Mouse (Mus musculus): ENCODE results near the gene Polg.
A peak's percentile ranks its signal among the peaks of the same experiment; 100 is the strongest.

Polg gene

DNA sequence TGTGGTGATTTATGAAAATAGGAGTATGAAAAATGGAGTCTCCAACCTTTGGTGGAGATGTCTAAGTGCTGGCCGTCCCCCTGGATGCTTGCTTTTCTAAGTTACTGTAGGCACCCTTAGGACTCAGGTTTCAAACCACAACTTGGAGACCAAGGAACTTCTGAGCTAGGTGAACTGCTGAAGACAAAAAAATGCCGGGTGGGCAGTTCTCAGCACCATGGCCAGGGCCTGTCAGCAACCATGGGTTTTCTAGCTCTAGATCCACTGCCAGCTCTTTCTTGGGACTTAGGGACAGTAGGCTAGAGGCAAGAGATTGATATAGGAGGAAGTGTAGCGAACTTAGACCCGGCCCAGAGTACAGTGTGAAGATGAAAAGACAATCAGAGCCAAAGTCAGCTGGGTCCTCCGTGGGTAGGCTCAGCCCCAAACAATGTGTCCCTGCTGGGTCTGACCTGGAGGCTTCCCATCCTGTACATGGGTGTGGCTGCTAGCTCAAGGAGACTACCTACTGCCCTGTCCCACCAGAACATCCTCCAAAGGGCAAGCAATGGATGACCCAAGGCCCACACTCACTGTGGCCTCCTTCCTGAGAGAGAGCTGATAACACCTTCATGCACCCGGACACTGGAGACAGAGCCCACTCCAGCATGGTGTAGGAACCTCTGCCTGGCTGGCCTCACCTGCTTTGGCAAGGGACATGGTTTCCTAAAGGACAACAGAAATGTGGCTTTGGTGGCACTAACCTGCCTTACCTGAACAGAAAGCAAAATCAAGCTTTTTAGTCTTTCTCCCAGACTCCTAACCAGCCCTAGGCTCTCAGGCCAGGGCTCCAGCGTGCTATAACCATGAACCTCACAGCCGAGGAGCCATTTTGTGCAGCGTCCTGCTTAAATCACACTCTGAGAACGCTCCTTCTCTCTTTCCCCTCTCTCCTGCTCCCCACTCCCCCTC is 36.3 kb upstream of the Polg start:
- DNase-seq (ENCODE audit: low read depth, low spot score), result no peak

DNA sequence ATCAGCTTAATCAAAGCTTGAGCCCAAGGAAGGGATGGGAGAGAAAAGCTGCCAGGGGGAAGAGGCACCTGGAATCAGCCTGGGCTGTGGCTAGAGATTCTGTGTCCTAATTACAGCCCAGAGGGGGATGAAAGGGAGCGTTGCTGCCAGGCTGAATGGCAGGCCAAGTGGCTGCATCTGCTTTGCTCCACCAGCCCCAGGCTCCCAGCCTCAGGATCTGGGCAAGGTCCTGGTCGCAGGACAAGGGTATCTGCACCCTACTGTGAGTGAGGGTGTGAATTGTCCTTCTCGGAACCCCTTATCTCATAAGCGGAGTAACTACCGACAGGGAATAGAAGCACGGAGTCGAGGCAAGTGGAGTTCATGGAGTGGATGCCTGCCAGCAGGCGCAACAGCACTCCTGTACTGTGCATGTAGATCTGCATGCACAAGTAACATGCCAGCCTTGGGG is 35.4 kb upstream of the Polg start:
- DNase-seq (ENCODE audit: low read depth, low spot score), result no peak

DNA sequence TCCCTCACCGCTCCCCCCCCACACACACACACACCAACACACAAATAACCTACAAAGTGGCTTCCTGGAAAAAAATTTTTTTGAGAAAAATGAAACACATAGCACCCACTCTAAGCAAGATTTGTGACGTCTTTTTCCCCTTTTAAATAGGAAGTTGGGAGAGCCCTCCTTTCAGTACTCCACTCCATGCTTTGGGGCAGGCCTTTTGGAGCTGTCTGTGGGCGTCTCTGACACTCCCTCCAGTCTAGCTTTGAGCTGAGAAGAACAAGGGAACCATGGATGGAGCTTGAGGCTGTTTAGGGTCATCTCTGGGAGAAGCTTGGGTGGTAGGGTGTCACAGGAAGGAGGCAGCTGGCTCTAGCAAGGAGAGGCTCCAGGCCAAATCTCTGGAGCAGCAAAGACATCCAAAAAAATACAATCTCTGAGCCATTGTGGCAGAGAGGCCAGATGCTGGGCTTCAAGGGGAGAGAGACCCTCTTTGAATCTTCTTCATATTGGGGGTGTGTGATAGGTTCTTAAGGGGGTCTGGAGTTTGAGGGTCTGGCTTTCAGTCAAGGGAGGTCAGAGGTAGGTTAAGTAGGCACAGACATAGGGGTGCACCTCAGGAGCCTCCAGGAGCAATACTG is 34.6 kb upstream of the Polg start:
- DNase-seq (ENCODE audit: low read depth, low spot score), result no peak

DNA sequence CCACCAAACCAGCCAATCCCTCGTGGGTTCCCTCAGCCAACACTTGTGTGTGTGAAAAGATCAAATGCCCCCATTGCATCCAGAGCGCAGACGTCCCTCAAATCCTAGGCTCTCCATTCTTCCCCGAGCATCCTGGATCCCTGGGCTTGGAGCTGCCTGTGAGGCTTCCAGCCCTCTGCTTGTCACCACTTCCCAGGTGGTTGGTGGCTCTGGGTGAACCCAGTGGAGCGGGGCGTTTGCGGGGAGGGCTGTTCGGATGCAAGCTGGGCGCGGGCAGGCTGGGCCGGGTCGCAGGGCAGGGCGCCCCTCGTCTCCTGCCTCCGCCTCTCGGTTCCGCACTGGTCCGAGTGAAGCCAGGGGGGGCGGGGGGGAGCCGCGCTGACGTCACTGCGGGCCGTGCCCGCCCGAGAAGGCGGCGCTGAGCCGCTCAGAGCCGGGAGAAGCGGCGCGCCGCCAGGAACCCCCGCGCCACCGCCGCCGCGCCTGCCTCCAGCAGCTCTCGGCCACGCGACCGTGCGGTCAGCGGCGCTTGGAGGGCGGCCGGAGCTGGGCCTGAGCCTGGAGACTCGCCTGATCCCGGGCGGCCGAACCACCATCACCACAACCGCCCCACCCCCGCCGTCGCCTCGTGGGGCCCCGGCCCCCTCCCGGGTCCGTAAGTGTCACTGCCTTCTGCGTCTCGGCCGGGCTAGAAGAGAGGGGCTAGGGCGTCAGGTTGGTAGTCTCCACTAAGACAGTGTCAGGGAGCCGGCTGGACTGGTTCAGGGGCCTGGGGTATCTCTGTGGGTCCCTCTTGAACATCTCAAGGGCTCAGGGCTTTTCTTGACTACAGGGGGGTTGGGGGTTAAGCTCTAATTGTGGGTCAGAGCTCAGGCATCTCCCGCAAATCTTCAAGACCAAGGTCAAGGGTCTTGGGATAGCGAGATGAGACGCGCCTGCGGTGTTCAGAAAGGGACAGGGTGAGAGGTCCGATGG is 33.7 kb upstream of the Polg start:
- DNase-seq (ENCODE audit: low read depth, low spot score), result no peak

DNA sequence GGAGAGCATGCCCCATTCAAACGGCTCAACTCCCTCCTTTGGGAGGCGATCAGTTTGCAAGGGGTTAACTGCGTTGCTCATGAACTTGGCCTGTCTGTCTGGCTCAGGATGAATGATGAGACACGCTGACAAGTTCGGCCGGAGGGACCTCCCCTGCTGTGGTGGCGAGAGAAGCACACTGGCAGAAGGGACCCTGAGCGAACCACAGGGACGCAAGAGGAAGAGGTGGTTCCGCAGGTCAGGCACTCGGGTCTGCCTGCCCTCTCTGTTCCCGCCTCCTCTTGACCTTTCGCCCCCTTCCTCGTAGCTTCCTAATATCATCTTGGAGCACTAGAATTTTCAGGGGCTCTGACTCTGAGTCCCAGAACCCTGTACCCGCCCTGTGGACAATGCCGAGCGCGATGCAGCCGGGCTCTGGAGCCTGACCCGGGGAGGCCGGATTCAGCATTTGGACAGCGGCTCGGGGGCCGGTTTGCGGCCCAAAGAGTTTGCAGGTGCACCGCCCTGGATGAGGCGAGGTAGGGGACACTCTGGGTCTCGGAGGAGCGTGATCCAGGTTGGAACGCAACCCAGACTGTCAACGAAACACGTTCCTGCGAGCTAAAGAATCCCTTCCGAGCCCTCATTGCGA is 32.9 kb upstream of the Polg start:
- DNase-seq (ENCODE audit: low read depth, low spot score), result no peak

DNA sequence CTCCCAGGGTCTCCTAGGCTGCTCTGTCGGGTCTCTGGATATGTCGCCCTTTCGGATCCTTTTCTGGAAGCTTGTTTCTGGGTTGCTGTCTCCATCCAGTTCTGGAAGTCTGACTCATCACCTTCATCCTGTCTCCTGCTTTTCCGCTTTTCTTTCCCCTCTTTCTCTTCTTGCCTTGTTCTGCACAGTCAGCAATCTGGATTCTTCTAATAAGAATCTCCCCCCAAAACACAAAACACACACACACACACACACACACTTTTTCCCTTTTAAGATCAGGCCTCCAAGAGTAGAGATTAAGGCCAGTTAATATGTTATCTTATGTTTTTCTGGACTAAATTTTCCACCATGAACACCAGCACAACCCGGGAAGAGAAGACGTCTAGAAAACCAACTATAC is 32.2 kb upstream of the Polg start:
- no peak for DNase-seq (ENCODE audit: low read depth, low spot score)

DNA sequence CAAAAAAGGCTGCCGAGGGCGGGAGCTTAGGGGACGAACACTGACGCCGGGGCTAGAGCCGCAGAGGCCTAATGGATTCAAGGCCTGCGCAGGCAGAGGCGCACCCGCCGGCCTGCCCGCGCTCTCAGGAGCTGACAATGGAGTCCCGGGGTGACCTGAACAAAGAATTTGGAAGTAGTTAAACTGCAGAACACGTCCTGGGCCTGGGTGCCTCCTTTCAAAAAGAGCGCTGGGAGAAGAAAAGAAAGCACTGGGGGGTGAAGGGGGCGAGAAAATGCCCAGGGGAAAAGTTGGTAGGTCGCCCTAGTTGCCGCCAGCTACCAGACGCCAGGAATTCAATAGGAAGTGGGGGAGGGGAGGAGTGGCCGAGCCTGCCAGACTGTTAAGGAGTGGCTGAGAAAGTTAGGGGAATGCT is 31.5 kb upstream of the Polg start:
- DNase-seq (ENCODE audit: low read depth, low spot score), result no peak

DNA sequence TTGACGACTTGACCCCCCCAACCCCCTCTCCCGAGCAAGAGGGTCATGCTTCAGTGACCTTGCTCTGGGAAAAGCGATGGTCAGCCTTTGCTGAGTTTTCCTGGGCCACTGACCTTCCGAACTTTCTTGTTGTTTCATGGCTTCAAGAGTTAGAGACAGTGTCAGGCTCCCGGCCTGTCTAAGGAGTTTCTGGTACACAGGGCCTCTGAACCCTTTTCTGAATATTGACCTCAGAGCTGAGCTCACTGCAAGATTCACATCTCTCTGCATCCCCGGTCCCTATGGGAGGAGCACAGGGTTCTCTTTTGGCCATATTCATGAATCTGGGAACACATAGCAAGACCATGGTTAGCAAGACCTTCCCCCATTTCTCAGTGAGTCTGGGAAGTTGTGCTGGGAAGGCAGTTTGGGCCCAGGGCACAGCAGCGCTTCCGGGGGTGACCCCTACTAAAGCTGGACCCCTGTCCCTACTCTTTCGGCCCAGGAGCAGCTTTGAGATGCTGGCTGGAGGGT is 30.7 kb upstream of the Polg start:
- DNase-seq (ENCODE audit: low read depth, low spot score), result no peak

DNA sequence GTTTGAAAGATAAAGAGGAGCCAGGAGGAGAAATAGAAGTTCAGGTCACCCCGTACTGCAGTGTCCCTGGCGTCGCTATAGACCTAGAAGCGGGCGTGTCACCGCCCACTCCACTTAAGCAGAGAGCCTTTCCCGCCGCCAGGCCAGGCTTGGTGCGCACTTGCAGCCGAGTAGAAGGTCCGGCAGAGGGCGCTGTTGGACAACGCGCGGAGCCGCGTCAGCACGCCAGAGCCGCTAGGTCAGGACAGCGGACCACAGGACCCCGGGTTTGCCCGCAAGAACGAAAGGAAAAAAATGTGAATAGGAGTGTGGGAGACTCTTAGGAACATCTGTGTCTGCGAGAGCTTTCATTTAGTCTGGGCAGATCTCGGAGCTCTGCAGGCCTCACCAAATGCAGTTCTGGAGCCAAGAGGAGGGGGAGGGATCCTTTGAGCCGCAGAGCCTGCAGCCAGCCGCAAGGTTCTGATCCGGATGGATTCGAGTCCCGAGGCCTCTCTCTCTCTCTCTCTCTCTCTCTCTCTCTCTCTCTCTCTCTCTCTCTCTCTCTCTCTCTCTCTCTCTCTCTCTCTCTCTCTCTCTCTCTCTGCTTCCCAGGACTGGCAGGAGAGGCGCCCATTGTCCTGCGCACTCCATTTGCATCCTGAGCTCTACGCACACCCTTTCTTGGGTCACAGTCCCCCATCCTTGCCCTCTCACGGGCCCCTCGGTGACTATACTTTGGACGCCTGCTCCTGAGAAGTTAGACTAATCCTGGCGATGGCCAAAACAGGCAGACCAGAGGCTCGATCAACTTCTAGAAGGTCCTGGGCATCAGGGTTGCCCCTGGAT is 30.0 kb upstream of the Polg start:
- DNase-seq (ENCODE audit: low read depth, low spot score), result peak; percentile 83

DNA sequence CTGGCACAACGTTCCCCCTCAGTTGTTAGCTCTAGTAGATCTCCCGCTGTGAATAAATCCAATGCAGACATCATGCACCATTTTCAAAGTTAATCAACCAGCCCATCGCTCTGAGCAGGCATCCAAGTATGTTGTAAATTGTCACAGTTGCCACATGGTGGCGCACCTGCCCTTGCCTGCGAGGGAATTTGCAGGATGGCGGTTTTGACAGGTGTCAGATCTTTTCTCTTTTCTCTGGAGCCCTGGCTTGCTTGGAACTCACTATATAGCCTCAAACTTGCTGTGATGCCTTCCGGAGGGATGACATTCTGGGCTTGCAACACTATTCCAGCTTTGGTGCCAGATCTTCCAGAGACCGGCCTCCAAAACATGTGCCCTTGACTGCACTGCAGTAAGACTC is 27.8 kb upstream of the Polg start:
- peak; percentile 56 for DNase-seq (ENCODE audit: low read depth, low spot score)

DNA sequence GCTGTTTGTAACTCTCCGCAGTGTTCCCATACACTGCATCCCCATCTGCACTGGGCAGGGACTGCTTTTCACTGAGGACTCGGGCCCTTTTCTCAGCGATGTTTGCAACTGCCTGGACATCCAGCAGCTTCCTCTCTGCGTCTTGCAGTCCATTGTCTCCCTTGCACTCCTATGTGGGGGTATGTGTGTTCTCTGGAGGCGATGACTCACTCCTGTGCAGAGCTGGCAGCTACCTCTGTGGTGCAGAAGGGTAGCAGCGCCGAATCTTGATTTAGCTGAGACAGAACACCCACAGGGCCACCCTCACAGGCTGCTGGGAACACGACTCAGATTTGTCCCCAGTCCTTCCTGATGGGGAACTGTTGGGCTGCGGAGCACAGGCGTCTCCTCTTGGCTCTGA is 20.4 kb upstream of the Polg start:
- no peak for DNase-seq (ENCODE audit: low read depth, low spot score)

DNA sequence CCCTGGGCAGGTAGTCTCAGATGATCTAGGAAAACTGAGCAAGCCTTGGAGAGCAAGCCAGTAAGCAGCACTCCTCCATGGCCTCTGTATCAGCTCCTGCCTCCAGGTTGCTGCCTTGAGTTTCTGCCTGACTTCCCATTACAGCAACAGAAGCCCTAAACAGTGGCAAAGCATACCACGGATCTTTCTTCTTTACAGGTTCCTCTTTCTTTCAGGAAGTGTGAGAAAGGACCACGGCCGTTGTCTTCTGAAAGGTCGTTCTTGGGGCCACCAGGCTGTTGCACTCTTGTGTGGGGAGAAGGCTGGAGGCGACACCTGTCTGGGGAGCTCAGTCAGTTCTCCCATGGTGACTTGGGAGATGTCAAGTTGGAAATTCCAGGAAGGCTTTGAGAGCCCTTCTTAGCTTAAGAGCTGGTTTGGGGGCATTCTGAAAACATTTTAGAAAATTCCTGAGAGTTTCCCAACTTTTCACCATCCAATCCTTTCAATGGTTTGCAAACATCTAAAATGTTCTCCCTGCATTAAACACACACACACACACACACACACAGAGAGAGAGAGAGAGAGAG is 8.8 kb upstream of the Polg start:
- DNase-seq (ENCODE audit: low read depth, low spot score), result no peak

DNA sequence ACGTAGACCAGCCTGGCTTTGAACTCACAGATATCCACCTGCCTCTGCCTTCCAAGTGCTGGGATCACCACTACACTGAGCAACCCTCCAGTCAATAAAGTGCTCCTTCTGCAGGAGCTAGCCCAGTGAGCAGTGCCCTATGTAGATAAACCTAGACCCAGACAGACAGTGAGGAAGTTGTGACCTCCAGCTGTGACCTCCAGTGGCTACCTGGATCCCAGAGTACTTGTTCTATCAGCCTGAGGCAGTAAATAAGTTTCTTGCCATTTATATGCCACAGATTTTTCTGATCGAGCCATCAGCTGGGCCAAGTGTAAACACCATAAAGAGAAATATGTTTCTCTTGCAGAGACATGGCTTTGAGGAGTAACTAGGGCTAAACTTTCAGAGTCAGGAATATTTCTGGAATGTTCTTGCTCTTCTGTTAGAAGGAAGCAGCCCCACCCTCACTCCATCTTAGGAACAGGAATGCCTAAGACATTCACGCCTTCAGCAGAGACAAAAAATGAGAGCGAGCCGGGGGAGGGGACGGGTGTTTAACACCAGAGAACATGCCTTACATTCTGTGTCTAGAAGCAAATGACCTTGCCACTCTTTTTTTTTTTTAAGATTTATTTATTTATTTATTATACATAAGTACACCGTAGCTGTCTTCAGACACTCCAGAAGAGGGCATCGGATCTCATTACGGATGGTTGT is 7.5 kb upstream of the Polg start:
- no peak for DNase-seq (ENCODE audit: low read depth, low spot score)

DNA sequence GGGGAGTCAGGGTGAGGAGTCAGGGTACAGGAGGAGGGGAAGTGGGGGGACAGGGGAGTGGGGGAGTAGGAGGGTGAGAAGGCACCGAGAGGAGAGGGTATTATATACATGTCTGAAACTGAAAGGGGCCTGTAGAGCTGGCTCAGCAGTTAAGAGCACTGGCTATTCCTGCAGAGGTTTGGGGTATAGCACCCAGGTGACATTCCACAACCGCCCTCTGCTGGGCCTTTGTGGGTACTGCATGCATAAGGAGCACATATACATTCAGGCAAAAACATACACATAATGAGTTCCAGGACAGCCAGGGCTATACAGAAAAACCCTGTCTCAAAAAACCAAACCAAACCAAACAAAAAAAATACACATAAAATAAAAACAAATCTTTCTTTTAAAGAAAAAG is 6.6 kb upstream of the Polg start:
- peak; percentile 12 for DNase-seq (ENCODE audit: low read depth, low spot score)

DNA sequence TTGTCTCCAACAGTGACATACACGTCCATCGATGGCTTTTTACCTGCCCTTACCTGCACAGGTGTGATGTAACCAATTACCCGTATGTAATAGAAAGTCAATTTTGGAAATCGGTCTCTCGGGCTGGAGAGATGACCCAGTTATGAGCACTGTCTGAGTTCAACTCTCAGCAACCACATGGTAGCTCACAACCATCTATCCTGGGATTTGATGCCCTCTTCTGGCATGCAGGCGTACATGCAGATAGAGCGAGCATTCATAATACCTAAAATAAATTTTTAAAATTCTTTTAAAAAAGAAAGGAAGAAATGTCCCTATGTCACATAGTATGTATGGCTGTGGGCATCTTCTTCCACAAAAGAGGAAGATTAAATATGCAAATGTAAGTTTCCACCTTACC is 5.3 kb upstream of the Polg start:
- peak; percentile 29 for DNase-seq (ENCODE audit: low read depth, low spot score)

DNA sequence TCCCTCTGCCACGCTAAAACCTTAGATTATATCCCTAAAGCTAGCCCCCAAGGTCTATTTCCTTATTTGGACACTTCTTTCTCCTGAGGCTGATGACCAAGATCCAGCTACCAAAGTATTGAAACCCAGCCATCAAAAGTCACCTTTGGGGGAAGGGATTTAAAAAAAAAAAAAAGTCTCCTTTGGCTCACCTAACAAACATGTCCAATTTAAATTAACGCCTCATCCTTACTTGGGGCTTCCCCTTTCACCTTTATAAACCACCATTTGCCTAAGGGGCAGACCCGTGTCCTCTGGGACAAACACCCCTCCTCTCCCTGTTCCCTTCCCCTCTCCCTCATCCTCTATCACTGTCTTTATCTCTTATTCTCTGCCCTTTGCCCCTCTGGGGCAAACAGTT is 4.6 kb upstream of the Polg start:
- no peak for DNase-seq (ENCODE audit: low read depth, low spot score)

DNA sequence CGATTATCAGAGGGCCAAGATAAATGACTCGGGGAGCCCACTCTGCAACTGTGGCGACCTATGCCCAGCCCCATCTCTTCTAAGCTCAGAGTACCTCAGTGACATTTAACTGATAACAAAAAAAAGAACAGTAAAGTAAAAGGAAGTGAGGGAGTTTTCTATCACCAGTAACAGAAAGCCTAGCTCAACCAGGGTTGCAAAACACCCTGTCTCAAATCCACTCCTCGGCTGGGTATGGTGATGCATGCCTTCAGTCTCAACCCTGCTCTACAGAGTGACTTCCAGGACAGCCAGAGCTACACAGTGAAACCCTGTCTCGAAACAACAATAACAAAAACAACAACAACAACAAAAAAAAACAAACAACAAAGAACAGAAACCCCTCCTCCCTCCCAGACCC is 3.6 kb upstream of the Polg start:
- no peak for DNase-seq (ENCODE audit: low read depth, low spot score)

DNA sequence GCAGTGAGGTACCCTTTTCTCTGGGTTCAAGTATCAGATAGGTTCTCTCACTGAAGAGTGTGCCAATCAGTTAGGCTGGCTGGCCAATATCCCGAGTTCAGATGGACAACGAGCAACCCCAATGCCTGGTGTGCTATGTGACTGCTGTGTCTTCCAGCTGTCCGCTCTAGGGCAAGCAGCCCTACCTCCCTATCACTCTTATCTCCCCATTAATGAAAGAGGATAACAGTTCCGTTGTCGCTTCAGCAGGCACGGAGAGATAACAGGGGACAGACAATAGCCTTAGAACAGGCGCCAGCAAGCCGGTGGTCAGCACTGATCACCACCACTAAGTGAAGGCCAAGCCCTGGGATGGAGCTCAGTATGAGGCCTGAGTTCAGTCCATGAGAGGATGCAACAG is 2.8 kb upstream of the Polg start:
- DNase-seq (ENCODE audit: low read depth, low spot score), result no peak

DNA sequence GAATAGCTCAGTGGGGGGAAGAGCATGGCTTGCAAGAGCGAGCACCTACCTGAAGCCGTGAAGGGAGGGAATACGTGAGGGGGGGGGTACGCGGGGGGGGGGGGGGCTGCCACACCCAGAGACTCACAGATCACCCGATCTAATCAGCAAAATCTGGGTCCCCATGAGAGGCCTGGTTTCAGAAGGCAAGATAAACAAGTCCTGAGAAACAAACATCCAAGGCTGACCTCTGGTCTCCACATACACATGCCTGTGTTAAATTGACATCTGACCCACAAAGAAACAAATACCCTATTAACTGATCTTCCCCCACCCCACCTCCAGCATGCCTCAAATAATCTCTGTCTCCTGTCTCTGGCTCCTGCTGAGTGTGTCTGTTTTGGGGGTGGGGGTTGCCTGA is 1.8 kb upstream of the Polg start:
- DNase-seq (ENCODE audit: low read depth, low spot score), result no peak
